Mouse (Mus musculus) embryonic facial prominence, embryonic 11.5 days (tissue): Measurements from ENCODE around the gene Spns2. TPM values are rescaled to one million over a fixed set of nuclear protein-coding genes. Genes with fewer than 3 reads are reported as not detected.

ENCODE experiments used
- ATAC-seq: fragments of 200-750 bp; cut with Nextera tagmentation; replicated peaks from 2 replicates; pipeline ENCODE4 v1.8.0; 2017; ENCODE audit warnings: low read depth; ENCODE audit not compliant: insufficient number of reproducible peaks, low FRiP score, low TSS enrichment
- DNase-seq: peaks from one replicate; pipeline ENCODE4 v3.0.0-alpha.2; 2015; ENCODE audit warnings: low spot score
- H3K27ac ChIP-seq: fragments of 300-500 bp; sonication (generic); replicated peaks from 2 replicates; pipeline ENCODE4 v1.5.1; 2014; ENCODE audit warnings: mild to moderate bottlenecking, low read depth, low read length, control low read depth
- H3K27me3 ChIP-seq: fragments of 300-500 bp; sonication (generic); 2 replicates; pipeline ENCODE4 v1.6.1; 2014; ENCODE audit warnings: mild to moderate bottlenecking, low read length, moderate library complexity, mixed read lengths; ENCODE audit not compliant: control insufficient read depth, insufficient read depth
- H3K36me3 ChIP-seq: fragments of 300-500 bp; sonication (generic); replicated peaks from 2 replicates; pipeline ENCODE4 v1.6.1; 2014; ENCODE audit warnings: low read depth, mild to moderate bottlenecking, low read length, moderate library complexity, mixed read lengths; ENCODE audit not compliant: control insufficient read depth, insufficient read depth
- H3K4me1 ChIP-seq: fragments of 300-500 bp; sonication (generic); 2 replicates; pipeline ENCODE4 v1.6.1; 2014; ENCODE audit warnings: low read length, mixed read lengths; ENCODE audit not compliant: control insufficient read depth, insufficient read depth
- H3K4me2 ChIP-seq: fragments of 300-500 bp; sonication (generic); 2 replicates; pipeline ENCODE4 v1.6.1; 2014; ENCODE audit warnings: low read depth, mild to moderate bottlenecking, control low read depth, low read length, moderate library complexity
- H3K4me3 ChIP-seq: fragments of 300-500 bp; sonication (generic); 2 replicates; pipeline ENCODE4 v1.5.1; 2014; ENCODE audit warnings: low read depth, low read length, control low read depth
- H3K9ac ChIP-seq: fragments of 300-500 bp; sonication (generic); replicated peaks from 2 replicates; pipeline ENCODE4 v1.6.1; 2014; ENCODE audit warnings: mild to moderate bottlenecking, control low read depth, low read length
- H3K9me3 ChIP-seq: fragments of 300-500 bp; sonication (generic); replicated peaks from 2 replicates; pipeline ENCODE4 v1.6.1; 2016; ENCODE audit warnings: mild to moderate bottlenecking, low read length, inconsistent platforms, mixed read lengths; ENCODE audit not compliant: control insufficient read depth
- WGBS: fragments of 180-500 bp; shearing (Covaris S2); extraction: QIAGEN DNeasy Blood & Tissue Kit; methylation state at CpG from one replicate; pipeline ENCODE4 v1.1.7; 2014; 5-methylcytosine and 5-hydroxymethylcytosine counted together
- polyA plus RNA-seq: library from polyadenylated mRNA; unstranded; fragments of >200 nt; fragmentation: Nextera tagmentation; extraction: Ambion mirVana; gene quantifications from 2 replicates; pipeline ENCODE4 v1.2.1, GENCODE M21; 2014

The Spns2 gene
- polyA plus RNA-seq, 1 experiment from 2014 or later = 3.0 TPM

DNA sequence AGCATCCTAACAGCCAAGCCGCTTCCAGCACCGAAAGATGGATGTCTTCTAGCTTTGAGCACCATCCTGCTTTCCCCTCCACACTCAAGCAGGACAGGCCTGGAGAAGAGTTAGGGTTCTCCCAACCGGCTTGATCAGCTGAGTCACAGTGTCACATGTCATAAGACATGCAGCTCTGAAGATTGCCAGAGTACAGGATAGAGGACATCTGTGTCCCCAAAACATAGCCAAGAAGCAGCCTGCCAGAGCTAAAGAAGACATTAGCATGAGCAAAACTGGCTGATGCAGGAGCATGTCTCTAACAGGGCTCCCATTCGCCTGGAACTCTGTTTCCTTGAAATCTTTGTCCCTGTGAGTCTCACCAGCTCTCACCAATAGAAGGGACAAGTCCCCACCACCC is 36.5 kb upstream of the Spns2 start:
- no peak overlapping the region for H3K4me2 ChIP-seq
- no peak overlapping the region for H3K9ac ChIP-seq
- no peaks in the 10 kb centered on the region for H3K4me1 ChIP-seq
- no peak for ATAC-seq
- no peak overlapping the region for H3K4me3 ChIP-seq
- H3K36me3 ChIP-seq = no peaks in the 10 kb centered on the region
- H3K9me3 ChIP-seq = no peaks in the 10 kb centered on the region
- no peak overlapping the region for H3K27ac ChIP-seq
- 78% methylated on average over 4 of the region's 4 CpGs for WGBS
- DNase-seq = no peak
- H3K27me3 ChIP-seq = no peaks in the 10 kb centered on the region

GRCm38 (mm10) chr11:72523711-72524110 is 34.0 kb upstream of the Spns2 start:
- Histone ChIP-seq H3K4me2 (no peak overlapping the region), H3K27ac (no peak overlapping the region), H3K9ac (no peak overlapping the region; the same call in 1 of the 2 replicates), H3K36me3 (no peaks in the 10 kb centered on the region), H3K4me3 (no peak overlapping the region), H3K9me3 (no peaks in the 10 kb centered on the region), H3K27me3 (no peaks in the 10 kb centered on the region), H3K4me1 (no peaks in the 10 kb centered on the region)
- 53% methylated on average over 4 of the region's 4 CpGs for WGBS
- DNase-seq (no peak), ATAC-seq (no peak)

DNA sequence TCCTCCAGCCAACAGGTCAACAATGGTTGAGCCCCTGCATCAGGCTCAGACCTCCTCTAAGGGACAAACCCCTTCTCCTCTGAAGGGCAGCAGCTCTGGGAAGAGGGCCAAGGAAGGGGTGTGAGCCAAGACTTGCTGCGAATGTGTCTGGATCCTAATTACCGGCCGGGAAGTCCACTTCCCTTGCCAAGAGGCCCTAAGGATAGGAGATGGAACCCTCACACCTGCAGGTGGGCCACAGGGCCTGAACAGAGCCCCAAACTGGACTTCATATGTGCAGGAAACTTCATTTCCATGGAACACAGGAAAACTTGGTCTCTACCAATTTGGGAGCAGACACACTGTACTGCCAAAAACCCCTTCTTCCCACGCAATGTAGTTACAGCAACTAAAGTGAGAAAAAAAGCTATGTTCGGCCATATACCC is 32.9 kb upstream of the Spns2 start:
- DNase-seq (no peak), ATAC-seq (no peak)
- Histone ChIP-seq H3K27ac (no peak overlapping the region), H3K4me1 (no peaks in the 10 kb centered on the region), H3K36me3 (no peaks in the 10 kb centered on the region), H3K9me3 (no peaks in the 10 kb centered on the region), H3K4me3 (no peak overlapping the region), H3K4me2 (no peak overlapping the region), H3K27me3 (no peaks in the 10 kb centered on the region), H3K9ac (no peak overlapping the region)
- 84% methylated on average over 5 of the region's 5 CpGs for WGBS

DNA sequence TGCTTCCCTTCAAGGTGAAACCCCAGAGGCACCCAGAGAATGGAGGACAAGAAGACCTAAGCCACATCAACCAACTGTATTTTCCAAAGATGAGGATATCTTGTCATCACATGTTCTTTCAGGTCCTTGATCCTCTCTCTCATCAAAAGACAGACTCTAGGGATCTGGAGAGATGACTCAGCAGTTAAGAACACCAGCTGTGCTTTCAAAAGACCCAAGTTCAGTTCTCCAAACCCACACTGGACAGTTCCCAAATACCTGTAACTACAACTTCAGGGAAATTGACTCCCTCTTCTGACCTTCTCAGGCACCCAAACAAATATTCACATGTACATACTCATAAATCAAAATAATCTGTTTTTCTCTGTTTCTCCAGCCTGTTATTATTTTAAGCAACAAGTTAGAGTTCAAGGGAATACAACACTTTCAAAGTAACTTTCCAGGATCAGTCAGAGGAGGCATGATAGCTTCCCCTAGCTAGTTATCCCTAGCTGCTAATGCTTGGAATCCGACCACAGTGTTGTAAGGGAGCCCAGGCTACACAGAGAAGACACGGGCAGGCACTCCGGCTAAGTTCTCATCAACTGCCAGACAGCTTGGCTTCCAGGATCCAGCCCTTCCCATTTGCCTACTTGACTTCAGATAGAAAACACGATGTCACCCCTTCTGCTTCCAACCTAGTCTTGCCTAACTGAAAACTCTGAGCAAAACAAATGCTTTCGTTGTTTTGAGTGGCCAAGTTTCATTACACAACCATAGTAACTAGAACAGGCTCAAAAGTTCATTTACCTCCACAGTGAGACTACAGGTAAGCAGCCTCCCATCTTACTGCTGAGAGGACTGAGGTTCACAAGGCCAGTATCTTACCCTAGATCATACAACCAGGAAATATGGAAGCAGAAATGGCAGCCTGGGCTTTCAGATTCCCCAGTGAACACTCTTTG is 32.2 kb upstream of the Spns2 start:
- 87% methylated on average over 5 of the region's 5 CpGs for WGBS
- H3K9me3 ChIP-seq = no peaks in the 10 kb centered on the region

DNA sequence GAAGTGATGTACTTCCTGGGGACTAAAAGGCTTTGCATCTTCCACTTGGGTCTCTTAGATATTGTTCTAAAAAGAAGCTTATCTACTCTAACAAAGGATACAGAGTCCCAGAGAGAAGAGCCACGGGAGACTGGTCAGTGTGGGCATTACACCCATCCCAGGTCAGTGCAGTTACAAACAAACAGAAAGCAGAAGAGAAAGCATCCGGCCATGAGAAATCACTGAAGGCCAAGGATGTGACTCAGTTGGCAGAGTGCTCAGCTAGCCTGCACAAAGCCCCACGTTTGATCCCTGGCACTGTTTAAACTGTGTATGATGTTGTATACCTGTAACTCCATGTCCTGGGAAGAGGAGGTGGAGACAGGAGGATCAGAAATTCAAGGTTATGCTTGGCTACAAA is 30.2 kb upstream of the Spns2 start:
- ATAC-seq (no peak), DNase-seq (no peak)
- Histone ChIP-seq H3K4me1 (no peaks in the 10 kb centered on the region), H3K27ac (no peak overlapping the region), H3K36me3 (no peaks in the 10 kb centered on the region), H3K9me3 (no peaks in the 10 kb centered on the region), H3K27me3 (no peaks in the 10 kb centered on the region), H3K4me2 (no peak overlapping the region), H3K4me3 (no peak overlapping the region), H3K9ac (no peak overlapping the region)
- WGBS = 70% methylated on average over 3 of the region's 3 CpGs

More for the DNA sequence above, 32.2 kb upstream of the Spns2 start:
- Histone ChIP-seq H3K9ac (no peak overlapping the region), H3K4me2 (no peak overlapping the region), H3K27me3 (no peaks in the 10 kb centered on the region), H3K4me1 (no peaks in the 10 kb centered on the region), H3K36me3 (no peaks in the 10 kb centered on the region), H3K27ac (no peak overlapping the region), H3K4me3 (no peak overlapping the region)
- no peak for DNase-seq
- no peak for ATAC-seq

- no peak overlapping the region for H3K4me3 ChIP-seq
- H3K4me1 ChIP-seq = no peaks in the 10 kb centered on the region
- ATAC-seq (no peak), DNase-seq (no peak)
- H3K9ac ChIP-seq = no peak overlapping the region
- 88% methylated on average over 4 of the region's 4 CpGs for WGBS
- H3K36me3 ChIP-seq = no peaks in the 10 kb centered on the region
- H3K27ac ChIP-seq = no peak overlapping the region
- no peaks in the 10 kb centered on the region for H3K9me3 ChIP-seq
- no peaks in the 10 kb centered on the region for H3K27me3 ChIP-seq
- H3K4me2 ChIP-seq = no peak overlapping the region
These were observed 29.5 kb upstream of the Spns2 start for GRCm38 (mm10) chr11:72519189-72519588.

DNA sequence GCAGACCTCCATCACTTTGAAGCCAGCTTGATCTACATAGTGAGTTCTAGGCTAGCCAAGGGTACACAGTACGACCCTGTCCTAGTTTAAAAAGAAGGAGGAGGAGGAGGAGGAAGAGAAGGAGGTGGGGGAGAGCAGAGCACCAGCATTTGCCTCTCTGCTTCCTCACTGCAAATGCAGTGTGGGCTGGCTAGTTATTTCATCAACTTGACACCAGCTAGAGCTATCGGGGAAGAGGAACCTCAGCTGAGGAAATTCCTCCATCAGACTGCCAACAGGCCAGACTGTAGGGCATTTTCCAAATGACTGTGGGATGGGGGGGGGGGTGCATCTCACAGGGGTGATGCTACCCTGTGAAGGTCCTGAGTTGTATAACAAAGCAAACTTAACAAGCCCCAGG is 28.7 kb upstream of the Spns2 start:
- Histone ChIP-seq H3K27me3 (no peaks in the 10 kb centered on the region), H3K36me3 (no peaks in the 10 kb centered on the region), H3K4me2 (no peak overlapping the region), H3K4me3 (no peak overlapping the region), H3K9ac (no peak overlapping the region), H3K9me3 (no peaks in the 10 kb centered on the region), H3K4me1 (no peaks in the 10 kb centered on the region), H3K27ac (no peak overlapping the region)
- DNase-seq (no peak), ATAC-seq (no peak)
- 76% methylated on average over 2 of the region's 2 CpGs for WGBS

- no peaks in the 10 kb centered on the region for H3K36me3 ChIP-seq
- WGBS = 69% methylated on average over 3 of the region's 3 CpGs
- H3K4me3 ChIP-seq = no peak overlapping the region
- ATAC-seq (no peak), DNase-seq (no peak)
- H3K9me3 ChIP-seq = no peaks in the 10 kb centered on the region
- H3K27ac ChIP-seq = no peak overlapping the region
- H3K27me3 ChIP-seq = no peaks in the 10 kb centered on the region
- no peaks in the 10 kb centered on the region for H3K4me1 ChIP-seq
- no peak overlapping the region for H3K4me2 ChIP-seq
- no peak overlapping the region for H3K9ac ChIP-seq
These were observed 25.3 kb upstream of the Spns2 start for GRCm38 (mm10) chr11:72514967-72515366.
